ENCODE assay signal across 28 mouse cellular contexts in the genomic region with DNA sequence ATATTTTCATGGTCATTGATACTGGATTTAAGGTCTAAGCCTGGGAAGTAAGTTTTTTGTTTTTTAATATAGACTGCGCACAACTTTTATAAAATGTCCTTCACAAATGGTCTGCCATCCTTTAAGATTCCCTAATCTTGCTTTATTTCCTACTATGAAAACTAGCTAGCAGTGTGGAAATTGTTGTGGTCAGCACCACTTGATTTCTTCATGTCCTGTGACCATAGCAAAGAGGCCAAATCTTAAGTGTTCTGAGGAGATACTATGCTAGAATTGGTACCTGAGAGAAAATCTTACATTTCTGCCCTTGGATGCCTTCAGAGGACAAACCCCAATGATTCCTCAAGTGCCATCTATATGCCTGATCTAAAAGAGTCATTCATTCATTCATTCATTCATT.
A peak's percentile ranks its signal among the peaks of the same experiment; 100 is the strongest.
DNase-seq lines count a peak whose midpoint lies in the region; ATAC-seq lines count a peak whose summit lies in the region.
"Had no signal": no experiment of that assay in that cellular context is flagged by ENCODE, and none has a peak within 500 bp of the region (broad histone marks: within the 10 kb centered on the region; RNA-seq: fewer than 3 reads in every experiment).

No protein-coding gene starts in this region.

- no peak overlapping the region for H3K4me3 ChIP-seq in midbrain, embryonic 14.5 days (replicated peaks; ENCODE audit: low read depth, low read length)
- H3K4me3 ChIP-seq: embryonic facial prominence, embryonic 13.5 days; embryonic facial prominence, embryonic 15.5 days; erythroblast, embryonic 14.5 days; forebrain, embryonic 10.5 days; forebrain, embryonic 12.5 days had no signal

- 95% methylated on average over 1 of the region's 1 CpGs for WGBS in midbrain, embryonic 14.5 days

- H3K27me3 ChIP-seq in midbrain, embryonic 14.5 days (ENCODE audit: control insufficient read depth, insufficient read depth, low read length) = no peaks in the 10 kb centered on the region
- H3K27me3 ChIP-seq: CH12.LX; embryonic facial prominence, embryonic 13.5 days; embryonic facial prominence, embryonic 15.5 days; forebrain, embryonic 12.5 days; Patski had no signal

- H3K4me1 ChIP-seq in midbrain, embryonic 14.5 days (ENCODE audit: control insufficient read depth, insufficient read depth, low read length) = 0 out of 2 replicates have a peak, but pooled peaks cover 4% of the 10 kb centered on the region

- peak; percentile 16 for DNase-seq in 3T3-L1 (ENCODE audit: low read depth, low spot score)
- no peak for DNase-seq in testis, postnatal 10 days (ENCODE audit: low spot score)
- DNase-seq in midbrain, embryonic 14.5 days = no peak
- no peak for DNase-seq in right cerebral cortex, postnatal 25 days
- DNase-seq: adrenal gland, adult 8-10 months; adrenal gland, postnatal 14 days; adrenal gland, postnatal 36 days; B cell, adult 2 months; cerebellum, adult 11-12 months; cerebellum, adult 2 months; cerebellum, adult 9-10 months; cerebellum, postnatal 10 days; cerebellum, postnatal 25 days; embryo, embryonic 11 days had no signal

- H3K9me3 ChIP-seq in midbrain, embryonic 14.5 days (ENCODE audit: control insufficient read depth, low read length) = no peaks in the 10 kb centered on the region
- H3K9me3 ChIP-seq: embryonic facial prominence, embryonic 13.5 days; embryonic facial prominence, embryonic 15.5 days; forebrain, embryonic 10.5 days; forebrain, embryonic 12.5 days; G1E had no signal

- 0 out of 2 replicates have a peak, but pooled peaks have one; percentile 11 for ATAC-seq in common myeloid progenitor, adult 5-6 weeks (replicated peaks; ENCODE audit: low read depth, poor library complexity, severe bottlenecking)
- ATAC-seq in megakaryocyte, adult 5-6 weeks (ENCODE audit: poor library complexity, severe bottlenecking) = peak; percentile 72
- ATAC-seq in midbrain, embryonic 14.5 days (ENCODE audit: low FRiP score, low TSS enrichment) = no peak
- ATAC-seq: activated CD4-positive, CD25-positive, alpha-beta regulatory T cell, adult 4 months; CD4-positive, CD25-positive, alpha-beta regulatory T cell, adult 4 months; forebrain, embryonic 14.5 days; forebrain, embryonic 16.5 days had no signal

- no peak overlapping the region for H3K4me2 ChIP-seq in midbrain, embryonic 14.5 days (ENCODE audit: low read length)
- H3K4me2 ChIP-seq: embryonic facial prominence, embryonic 13.5 days; embryonic facial prominence, embryonic 15.5 days; forebrain, embryonic 12.5 days had no signal

- H3K27ac ChIP-seq in midbrain, embryonic 14.5 days (replicated peaks; ENCODE audit: low read depth, low read length) = no peak overlapping the region
- H3K27ac ChIP-seq: embryonic facial prominence, embryonic 13.5 days; embryonic facial prominence, embryonic 15.5 days; forebrain, embryonic 10.5 days; forebrain, embryonic 12.5 days had no signal

- no peaks in the 10 kb centered on the region for H3K36me3 ChIP-seq in midbrain, embryonic 14.5 days (ENCODE audit: control insufficient read depth, insufficient read depth, low read length)
- H3K36me3 ChIP-seq: embryonic facial prominence, embryonic 13.5 days; embryonic facial prominence, embryonic 15.5 days; forebrain, embryonic 12.5 days had no signal

- no peak overlapping the region for H3K9ac ChIP-seq in midbrain, embryonic 14.5 days (replicated peaks; ENCODE audit: low read length)
- H3K9ac ChIP-seq: embryonic facial prominence, embryonic 13.5 days; embryonic facial prominence, embryonic 15.5 days; forebrain, embryonic 12.5 days had no signal
